Mouse (Mus musculus) midbrain, embryonic 11.5 days (tissue): ENCODE data around the gene Cldn14. TPM values are rescaled to one million over a fixed set of nuclear protein-coding genes. Genes with fewer than 3 reads are reported as not detected.
"Not testable (repeated sequence)": the region's sequence is repeated elsewhere in the genome, so short reads cannot be mapped to it uniquely, and the experiment has no call there.

Source experiments
- ATAC-seq: fragments of 200-750 bp; cut with Nextera tagmentation; 2 replicates; pipeline ENCODE4 v1.8.0; 2017; ENCODE audit warnings: moderate TSS enrichment, moderate library complexity; ENCODE audit not compliant: low FRiP score
- DNase-seq: peaks from one replicate; pipeline ENCODE4 v3.0.0; 2015; ENCODE audit warnings: low spot score; ENCODE audit errors: missing footprints
- H3K27ac ChIP-seq: fragments of 300-500 bp; sonication (generic); 2 replicates; pipeline ENCODE4 v1.5.1; 2014; ENCODE audit warnings: low read depth, low read length
- H3K27me3 ChIP-seq: fragments of 300-500 bp; sonication (generic); 2 replicates; pipeline ENCODE4 v1.6.1; 2014; ENCODE audit warnings: mild to moderate bottlenecking, low read length, moderate library complexity, mixed read lengths; ENCODE audit not compliant: control insufficient read depth, insufficient read depth
- H3K36me3 ChIP-seq: fragments of 300-500 bp; sonication (generic); 2 replicates; pipeline ENCODE4 v1.6.1; 2014; ENCODE audit warnings: mild to moderate bottlenecking, low read length, moderate library complexity, mixed read lengths; ENCODE audit not compliant: control insufficient read depth, insufficient read depth
- H3K4me1 ChIP-seq: fragments of 300-500 bp; sonication (generic); 2 replicates; pipeline ENCODE4 v1.6.1; 2014; ENCODE audit warnings: low read length; ENCODE audit not compliant: control insufficient read depth, insufficient read depth
- H3K4me2 ChIP-seq: fragments of 300-500 bp; sonication (generic); 2 replicates; pipeline ENCODE4 v1.6.1; 2014; ENCODE audit warnings: mild to moderate bottlenecking, moderate library complexity
- H3K4me3 ChIP-seq: fragments of 300-500 bp; sonication (generic); 2 replicates; pipeline ENCODE4 v1.5.1; 2014; ENCODE audit warnings: low read depth, low read length
- H3K9ac ChIP-seq: fragments of 300-500 bp; sonication (generic); 2 replicates; pipeline ENCODE4 v1.6.1; 2014; ENCODE audit warnings: low read length
- H3K9me3 ChIP-seq: fragments of 300-500 bp; sonication (generic); 2 replicates; pipeline ENCODE4 v1.6.1; 2016; ENCODE audit warnings: low read length; ENCODE audit not compliant: control insufficient read depth
- WGBS: fragments of 180-500 bp; shearing (Covaris S2); extraction: QIAGEN DNeasy Blood & Tissue Kit; methylation state at CpG from one replicate; pipeline ENCODE4 v1.1.7; 2014; 5-methylcytosine and 5-hydroxymethylcytosine counted together
- polyA plus RNA-seq: library from polyadenylated mRNA; unstranded; fragments of >200 nt; fragmentation: Nextera tagmentation; extraction: Ambion mirVana; gene quantifications from 2 replicates; pipeline ENCODE4 v1.2.1, GENCODE M21; 2014

The Cldn14 gene
- polyA plus RNA-seq, 1 experiment from 2014 or later: not detected

GRCm38 (mm10) chr16:94038272-94038985 lies 29.8 kb upstream of the Cldn14 start:
- Histone ChIP-seq H3K9ac (no peak overlapping the region), H3K4me2 (no peak overlapping the region), H3K27me3 (peaks cover 5% of the 10 kb centered on the region), H3K4me1 (peaks cover 16% of the 10 kb centered on the region), H3K9me3 (no peaks in the 10 kb centered on the region), H3K4me3 (no peak overlapping the region), H3K27ac (no peak overlapping the region), H3K36me3 (no peaks in the 10 kb centered on the region)
- ATAC-seq: peak; percentile 58
- DNase-seq: peak; percentile 93
- 70% methylated on average over 12 of the region's 12 CpGs for WGBS

DNA sequence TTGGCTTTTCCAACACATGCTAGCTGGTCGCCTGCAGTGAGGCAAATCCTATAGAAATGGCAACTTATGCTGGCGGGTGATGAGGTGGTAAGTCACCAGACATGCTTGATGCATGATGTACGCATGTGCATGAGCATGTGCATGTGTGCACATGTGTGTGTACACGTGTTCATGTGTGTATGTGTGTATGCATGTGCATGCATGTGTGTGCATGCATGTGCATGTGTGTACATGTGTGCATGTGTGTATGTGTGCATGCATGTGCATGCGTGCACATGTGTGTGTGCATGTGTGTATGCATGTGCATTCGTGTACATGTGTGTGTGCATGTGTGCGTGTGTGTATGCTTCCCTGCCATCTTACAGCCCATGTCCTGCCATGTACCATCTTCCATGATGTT lies 28.6 kb upstream of the Cldn14 start:
- H3K4me3 ChIP-seq: no peak overlapping the region
- no peaks in the 10 kb centered on the region for H3K9me3 ChIP-seq
- DNase-seq (peak; percentile 68), ATAC-seq (no peak)
- H3K4me2 ChIP-seq: no peak overlapping the region
- 90% methylated on average over 7 of the region's 7 CpGs for WGBS
- peaks cover 4% of the 10 kb centered on the region for H3K27me3 ChIP-seq
- no peak overlapping the region for H3K9ac ChIP-seq
- peaks cover 16% of the 10 kb centered on the region for H3K4me1 ChIP-seq
- no peak overlapping the region for H3K27ac ChIP-seq
- no peaks in the 10 kb centered on the region for H3K36me3 ChIP-seq

GRCm38 (mm10) chr16:94034152-94034551 lies 25.5 kb upstream of the Cldn14 start:
- Histone ChIP-seq H3K4me1 (no peaks in the 10 kb centered on the region), H3K4me2 (no peak overlapping the region), H3K9me3 (no peaks in the 10 kb centered on the region), H3K4me3 (no peak overlapping the region), H3K9ac (no peak overlapping the region), H3K27ac (no peak overlapping the region), H3K36me3 (no peaks in the 10 kb centered on the region), H3K27me3 (peaks cover under 1% of the 10 kb centered on the region)
- DNase-seq (peak; percentile 28), ATAC-seq (no peak)
- 87% methylated on average over 9 of the region's 9 CpGs for WGBS

GRCm38 (mm10) chr16:94032270-94032669 lies 23.6 kb upstream of the Cldn14 start:
- H3K4me3 ChIP-seq: no peak overlapping the region
- H3K36me3 ChIP-seq: no peaks in the 10 kb centered on the region
- 92% methylated on average over 5 of the region's 5 CpGs for WGBS
- H3K4me1 ChIP-seq: no peaks in the 10 kb centered on the region
- no peak overlapping the region for H3K27ac ChIP-seq
- ATAC-seq (no peak), DNase-seq (no peak)
- H3K4me2 ChIP-seq: no peak overlapping the region
- H3K9me3 ChIP-seq: no peaks in the 10 kb centered on the region
- H3K9ac ChIP-seq: no peak overlapping the region
- H3K27me3 ChIP-seq: no peaks in the 10 kb centered on the region

DNA sequence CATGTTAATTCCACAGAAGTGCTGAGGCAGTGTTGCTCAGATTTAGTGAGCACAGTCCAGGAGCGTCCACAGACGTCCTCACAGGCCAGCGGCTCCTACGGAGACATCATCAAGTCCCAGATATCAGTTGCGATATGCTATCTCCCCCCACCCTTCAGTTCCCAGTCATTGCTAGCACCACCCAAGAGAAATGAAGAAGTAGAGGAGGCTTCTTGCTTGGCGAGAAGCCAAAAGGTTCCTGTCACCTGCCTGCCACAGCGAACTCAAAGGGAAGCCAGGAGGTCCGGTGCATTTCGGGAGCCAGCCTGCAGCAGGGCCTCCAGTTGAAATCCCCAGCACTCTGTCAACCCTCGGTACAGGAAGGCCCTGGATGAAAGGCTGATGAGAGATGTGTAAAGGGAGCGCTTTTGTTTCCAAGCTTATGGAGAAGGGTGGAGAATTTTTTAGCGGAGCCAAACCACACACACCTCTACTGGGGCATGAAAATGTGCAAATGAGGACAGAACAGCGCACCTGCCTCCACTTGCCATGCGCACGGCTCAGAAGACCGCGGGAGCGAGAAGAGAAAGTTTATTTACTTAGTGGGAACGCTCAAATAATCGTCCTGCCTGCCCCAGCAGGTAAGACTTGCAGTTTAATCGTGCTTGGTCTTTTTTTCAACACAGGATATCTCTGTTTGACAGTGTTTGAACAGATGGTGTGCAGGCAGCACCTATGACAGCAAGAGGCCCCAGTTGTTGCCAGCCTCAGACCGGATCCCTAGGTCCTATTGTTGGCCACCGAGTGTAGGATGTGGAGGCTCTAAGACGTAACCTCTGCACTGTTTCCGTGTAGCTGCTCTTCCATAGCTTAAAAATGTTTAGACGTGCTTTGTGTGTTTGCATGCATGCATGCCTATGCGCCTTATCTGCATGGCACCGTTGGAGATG lies 15.0 kb upstream of the Cldn14 start:
- Histone ChIP-seq H3K4me3 (no peak overlapping the region), H3K27me3 (no peaks in the 10 kb centered on the region), H3K9ac (no peak overlapping the region), H3K4me2 (no peak overlapping the region), H3K27ac (no peak overlapping the region), H3K9me3 (no peaks in the 10 kb centered on the region), H3K4me1 (no peaks in the 10 kb centered on the region), H3K36me3 (no peaks in the 10 kb centered on the region)
- WGBS: 85% methylated on average over 28 of the region's 28 CpGs
- ATAC-seq: no peak
- peak; percentile 56 for DNase-seq

DNA sequence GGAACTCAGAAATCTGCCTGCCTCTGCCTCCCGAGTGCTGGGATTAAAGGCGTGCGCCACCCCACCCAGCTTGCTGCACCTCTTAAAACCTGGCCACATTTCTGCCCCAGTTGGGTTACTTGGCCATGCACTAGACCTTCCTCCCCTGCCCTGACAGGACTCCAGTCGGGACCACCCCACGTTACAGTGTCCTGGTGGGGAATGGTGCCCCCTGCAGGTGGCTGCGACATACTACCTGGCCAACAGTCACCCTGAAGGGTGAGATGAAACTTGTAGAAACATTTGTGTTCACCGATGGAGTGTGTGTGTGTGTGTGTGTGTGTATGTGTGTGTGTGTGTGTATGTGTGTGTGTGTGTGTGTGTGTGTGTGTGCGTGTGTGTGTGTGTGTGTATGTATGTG lies 11.1 kb upstream of the Cldn14 start:
- not testable (repeated sequence) for H3K9me3 ChIP-seq, ATAC-seq, H3K27me3 ChIP-seq, H3K4me1 ChIP-seq, DNase-seq, H3K4me3 ChIP-seq, H3K36me3 ChIP-seq, H3K9ac ChIP-seq, H3K4me2 ChIP-seq, H3K27ac ChIP-seq
- WGBS: 71% methylated on average over 8 of the region's 8 CpGs

DNA sequence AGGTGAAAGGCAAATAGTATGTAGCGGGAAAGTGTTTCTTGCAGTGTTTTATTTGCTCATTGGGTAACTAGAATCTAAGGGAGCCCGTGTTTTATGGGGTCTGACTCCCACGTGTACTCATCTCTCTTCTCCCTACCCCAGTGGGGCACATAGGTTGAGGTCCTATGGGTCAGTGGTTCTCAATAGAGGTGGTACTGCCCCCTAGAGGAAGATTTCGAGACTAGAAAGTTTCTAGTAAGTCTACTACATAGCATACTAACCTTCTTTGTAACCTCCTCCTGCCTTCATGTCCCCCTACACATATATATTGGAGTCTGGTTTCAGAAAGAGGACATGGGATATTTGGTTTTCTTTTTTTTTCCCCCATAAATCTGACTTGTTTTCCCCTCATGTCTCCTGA lies 9.3 kb upstream of the Cldn14 start:
- no peaks in the 10 kb centered on the region for H3K9me3 ChIP-seq
- no peaks in the 10 kb centered on the region for H3K27me3 ChIP-seq
- no peak overlapping the region for H3K4me3 ChIP-seq
- DNase-seq (no peak), ATAC-seq (no peak)
- H3K27ac ChIP-seq: no peak overlapping the region
- no peaks in the 10 kb centered on the region for H3K36me3 ChIP-seq
- H3K9ac ChIP-seq: no peak overlapping the region
- H3K4me1 ChIP-seq: no peaks in the 10 kb centered on the region
- H3K4me2 ChIP-seq: no peak overlapping the region
- WGBS: 76% methylated on average over 4 of the region's 4 CpGs

- ATAC-seq (no peak), DNase-seq (no peak)
- WGBS: 87% methylated on average over 5 of the region's 5 CpGs
- Histone ChIP-seq H3K9me3 (no peaks in the 10 kb centered on the region), H3K4me2 (no peak overlapping the region), H3K9ac (no peak overlapping the region), H3K4me1 (no peaks in the 10 kb centered on the region), H3K4me3 (no peak overlapping the region), H3K27ac (no peak overlapping the region), H3K27me3 (no peaks in the 10 kb centered on the region), H3K36me3 (no peaks in the 10 kb centered on the region)
These were observed 6.0 kb upstream of the Cldn14 start for GRCm38 (mm10) chr16:94014489-94015096.
